Mouse (Mus musculus) megakaryocyte, embryonic 14.5 days (primary cell): ENCODE measurements around the gene Ndc1.

Experiments
- FLI1 ChIP-seq: IDR thresholded peaks from 2 replicates; pipeline ENCODE4 v1.6.1; 2012; ENCODE audit warnings: low read length, inconsistent platforms, mixed read lengths
- GATA1 ChIP-seq: IDR thresholded peaks from 3 replicates; pipeline ENCODE4 v1.6.1; 2012; ENCODE audit warnings: mixed read lengths, low read length, inconsistent platforms, borderline replicate concordance

DNA sequence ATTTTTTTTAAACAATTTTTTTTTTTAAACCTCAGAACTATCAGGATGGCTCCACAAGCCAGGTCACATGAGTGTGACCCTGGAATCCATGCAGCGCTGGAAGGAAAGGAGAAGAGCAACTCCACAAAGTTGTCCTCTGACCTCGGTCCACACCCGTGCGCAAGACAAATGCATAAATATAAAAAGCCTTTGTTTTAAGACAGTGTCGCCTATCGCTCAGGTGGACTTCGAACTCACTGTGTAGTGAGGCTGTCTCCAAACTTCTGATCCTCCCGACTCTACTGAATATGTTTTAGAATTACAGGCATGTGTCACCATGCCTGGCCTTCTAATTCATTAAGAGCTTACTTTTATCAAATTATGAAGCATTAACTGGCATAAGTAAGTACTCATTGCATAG is 39.1 kb upstream of the Ndc1 start:
- TF ChIP-seq GATA1 (no peak), FLI1 (no peak)
